Mouse (Mus musculus) liver, embryonic 11.5 days (tissue): ENCODE data around the gene Kat6b. TPM values are rescaled to one million over a fixed set of nuclear protein-coding genes. Genes with fewer than 3 reads are reported as not detected.

Experiments
- ATAC-seq: fragments of 200-750 bp; cut with Nextera tagmentation; replicated peaks from 2 replicates; pipeline ENCODE4 v1.8.0; 2017; ENCODE audit warnings: moderate number of reproducible peaks, mild to moderate bottlenecking, moderate TSS enrichment, moderate library complexity; ENCODE audit not compliant: low FRiP score
- DNase-seq: peaks from one replicate; pipeline ENCODE4 v3.0.0-alpha.2; 2017; ENCODE audit warnings: low spot score
- H3K27ac ChIP-seq: fragments of 300-500 bp; sonication (generic); 2 replicates; pipeline ENCODE4 v1.5.1; 2014; ENCODE audit warnings: mild to moderate bottlenecking, low read depth, low read length, control low read depth
- H3K27me3 ChIP-seq: fragments of 300-500 bp; sonication (generic); replicated peaks from 2 replicates; pipeline ENCODE4 v1.6.1; 2014; ENCODE audit warnings: low read length, mixed read lengths; ENCODE audit not compliant: control insufficient read depth, insufficient read depth
- H3K36me3 ChIP-seq: fragments of 300-500 bp; sonication (generic); 2 replicates; pipeline ENCODE4 v1.6.1; 2014; ENCODE audit warnings: mild to moderate bottlenecking, low read length, moderate library complexity, mixed read lengths; ENCODE audit not compliant: control insufficient read depth, insufficient read depth
- H3K4me1 ChIP-seq: fragments of 300-500 bp; sonication (generic); replicated peaks from 2 replicates; pipeline ENCODE4 v1.6.1; 2014; ENCODE audit warnings: low read length, mixed read lengths; ENCODE audit not compliant: control insufficient read depth, insufficient read depth
- H3K4me2 ChIP-seq: fragments of 300-500 bp; sonication (generic); 2 replicates; pipeline ENCODE4 v1.6.1; 2014; ENCODE audit warnings: mild to moderate bottlenecking, control low read depth, moderate library complexity
- H3K4me3 ChIP-seq: fragments of 300-500 bp; sonication (generic); 2 replicates; pipeline ENCODE4 v1.5.1; 2014; ENCODE audit warnings: low read depth, low read length, control low read depth
- H3K9ac ChIP-seq: fragments of 300-500 bp; sonication (generic); 2 replicates; pipeline ENCODE4 v1.6.1; 2014; ENCODE audit warnings: low read depth, low read length, control low read depth
- H3K9me3 ChIP-seq: fragments of 300-500 bp; sonication (generic); 2 replicates; pipeline ENCODE4 v1.6.1; 2016; ENCODE audit warnings: low read length, inconsistent platforms, mixed read lengths; ENCODE audit not compliant: control insufficient read depth
- WGBS: fragments of 180-500 bp; shearing (Covaris S2); extraction: QIAGEN DNeasy Blood & Tissue Kit; methylation state at CpG from one replicate; pipeline ENCODE4 v1.1.7; 2014; 5-methylcytosine and 5-hydroxymethylcytosine counted together
- polyA plus RNA-seq: library from polyadenylated mRNA; unstranded; fragments of >200 nt; fragmentation: Nextera tagmentation; extraction: Ambion mirVana; gene quantifications from 2 replicates; pipeline ENCODE4 v1.2.1, GENCODE M21; 2014

Gene Kat6b
- polyA plus RNA-seq, 1 experiment from 2014 or later = 6.7 TPM

- DNase-seq (no peak), ATAC-seq (no peak)
- Histone ChIP-seq H3K27me3 (no peaks in the 10 kb centered on the region), H3K4me2 (no peak overlapping the region), H3K4me3 (no peak overlapping the region), H3K9me3 (no peaks in the 10 kb centered on the region), H3K27ac (no peak overlapping the region), H3K4me1 (peaks cover 28% of the 10 kb centered on the region), H3K36me3 (no peaks in the 10 kb centered on the region), H3K9ac (no peak overlapping the region)
- WGBS = 85% methylated on average over 7 of the region's 7 CpGs
Measured at GRCm38 (mm10) chr14:21551655-21552054, 70.4 kb downstream of the Kat6b start.

- no peak overlapping the region for H3K9ac ChIP-seq
- no peak for DNase-seq
- 73% methylated on average over 8 of the region's 8 CpGs for WGBS
- H3K36me3 ChIP-seq = no peaks in the 10 kb centered on the region
- H3K4me2 ChIP-seq = no peak overlapping the region
- ATAC-seq = no peak
- no peaks in the 10 kb centered on the region for H3K27me3 ChIP-seq
- no peak overlapping the region for H3K4me3 ChIP-seq
- no peaks in the 10 kb centered on the region for H3K9me3 ChIP-seq
- H3K27ac ChIP-seq = no peak overlapping the region
- peaks cover 18% of the 10 kb centered on the region for H3K4me1 ChIP-seq
Measured at GRCm38 (mm10) chr14:21552958-21553357, 71.7 kb downstream of the Kat6b start.

- peaks cover 18% of the 10 kb centered on the region for H3K4me1 ChIP-seq
- no peak overlapping the region for H3K9ac ChIP-seq
- no peaks in the 10 kb centered on the region for H3K27me3 ChIP-seq
- H3K9me3 ChIP-seq = no peaks in the 10 kb centered on the region
- no peak overlapping the region for H3K27ac ChIP-seq
- H3K4me2 ChIP-seq = no peak overlapping the region
- DNase-seq (no peak), ATAC-seq (no peak)
- no peaks in the 10 kb centered on the region for H3K36me3 ChIP-seq
- H3K4me3 ChIP-seq = no peak overlapping the region
- 88% methylated on average over 8 of the region's 8 CpGs for WGBS
Measured at GRCm38 (mm10) chr14:21554046-21554445, 72.8 kb downstream of the Kat6b start.

- no peaks in the 10 kb centered on the region for H3K9me3 ChIP-seq
- DNase-seq (no peak), ATAC-seq (no peak)
- no peak overlapping the region for H3K4me2 ChIP-seq
- H3K36me3 ChIP-seq = no peaks in the 10 kb centered on the region
- H3K27ac ChIP-seq = no peak overlapping the region
- H3K9ac ChIP-seq = no peak overlapping the region
- H3K4me3 ChIP-seq = no peak overlapping the region
- no peaks in the 10 kb centered on the region for H3K27me3 ChIP-seq
- peaks cover 32% of the 10 kb centered on the region for H3K4me1 ChIP-seq
- 58% methylated on average over 10 of the region's 10 CpGs for WGBS
Measured at GRCm38 (mm10) chr14:21558440-21559131, 77.4 kb downstream of the Kat6b start.

GRCm38 (mm10) chr14:21559447-21559846 is 78.2 kb downstream of the Kat6b start:
- DNase-seq (no peak), ATAC-seq (no peak)
- no peak overlapping the region for H3K4me3 ChIP-seq
- 56% methylated on average over 7 of the region's 7 CpGs for WGBS
- no peak overlapping the region for H3K4me2 ChIP-seq
- no peak overlapping the region for H3K9ac ChIP-seq
- H3K36me3 ChIP-seq = no peaks in the 10 kb centered on the region
- no peaks in the 10 kb centered on the region for H3K27me3 ChIP-seq
- peaks cover 32% of the 10 kb centered on the region for H3K4me1 ChIP-seq
- no peak overlapping the region for H3K27ac ChIP-seq
- no peaks in the 10 kb centered on the region for H3K9me3 ChIP-seq

GRCm38 (mm10) chr14:21560481-21561209 is 79.4 kb downstream of the Kat6b start:
- 72% methylated on average over 11 of the region's 11 CpGs for WGBS
- no peak overlapping the region for H3K4me2 ChIP-seq
- H3K9ac ChIP-seq = no peak overlapping the region
- H3K36me3 ChIP-seq = no peaks in the 10 kb centered on the region
- H3K27me3 ChIP-seq = no peaks in the 10 kb centered on the region
- no peak for DNase-seq
- peaks cover 32% of the 10 kb centered on the region for H3K4me1 ChIP-seq
- H3K4me3 ChIP-seq = no peak overlapping the region
- H3K27ac ChIP-seq = no peak overlapping the region
- ATAC-seq = no peak
- no peaks in the 10 kb centered on the region for H3K9me3 ChIP-seq

GRCm38 (mm10) chr14:21561396-21562065 is 80.3 kb downstream of the Kat6b start:
- Histone ChIP-seq H3K36me3 (no peaks in the 10 kb centered on the region), H3K9me3 (no peaks in the 10 kb centered on the region), H3K27ac (no peak overlapping the region), H3K4me1 (peaks cover 32% of the 10 kb centered on the region), H3K4me3 (no peak overlapping the region), H3K27me3 (no peaks in the 10 kb centered on the region), H3K4me2 (no peak overlapping the region), H3K9ac (no peak overlapping the region)
- ATAC-seq (peak; percentile 88), DNase-seq (no peak)
- 50% methylated on average over 8 of the region's 8 CpGs for WGBS

- Histone ChIP-seq H3K27ac (no peak overlapping the region), H3K36me3 (no peaks in the 10 kb centered on the region), H3K27me3 (no peaks in the 10 kb centered on the region), H3K4me3 (no peak overlapping the region), H3K9me3 (no peaks in the 10 kb centered on the region), H3K9ac (no peak overlapping the region), H3K4me2 (no peak overlapping the region), H3K4me1 (peaks cover 29% of the 10 kb centered on the region)
- ATAC-seq (no peak), DNase-seq (no peak)
- WGBS = 61% methylated on average over 4 of the region's 4 CpGs
Measured at GRCm38 (mm10) chr14:21563584-21564118, 82.4 kb downstream of the Kat6b start.
